Mouse (Mus musculus) bone marrow, adult 2 months (tissue): Measurements from ENCODE around the gene Polr2e.

Source experiments
- CTCF ChIP-seq: fragments of 200-500 bp; IDR thresholded peaks from 2 replicates; pipeline ENCODE4 v1.5.1; 2011; ENCODE audit warnings: low read length, control low read depth; ENCODE audit not compliant: control insufficient read depth, insufficient read depth
- POLR2A ChIP-seq: fragments of 200-500 bp; IDR thresholded peaks from 2 replicates; pipeline ENCODE4 v1.6.1; 2011; ENCODE audit warnings: low read depth, mild to moderate bottlenecking, control low read depth, low read length, borderline replicate concordance; ENCODE audit not compliant: control insufficient read depth

- no peak for TF ChIP-seq CTCF
- TF ChIP-seq POLR2A = no peak
Measured at GRCm38 (mm10) chr10:79994397-79995115, 45.0 kb downstream of the Polr2e start.
